Mouse (Mus musculus) limb, embryonic 11.5 days (tissue): ENCODE data around the gene Mapt. TPM values are rescaled to one million over a fixed set of nuclear protein-coding genes. Genes with fewer than 3 reads are reported as not detected.
"Not testable (repeated sequence)": the region's sequence is repeated elsewhere in the genome, so short reads cannot be mapped to it uniquely, and the experiment has no call there.

Experiments
- ATAC-seq: fragments of 200-750 bp; cut with Nextera tagmentation; 2 replicates; pipeline ENCODE4 v1.8.0; 2017; ENCODE audit warnings: low read depth; ENCODE audit not compliant: insufficient number of reproducible peaks, low FRiP score, low TSS enrichment
- DNase-seq: peaks from one replicate; pipeline ENCODE4 v3.0.0-alpha.2; 2015; ENCODE audit warnings: low spot score
- H3K27ac ChIP-seq: fragments of 300-500 bp; sonication (generic); replicated peaks from 2 replicates; pipeline ENCODE4 v1.5.1; 2014; ENCODE audit warnings: low read depth, mild to moderate bottlenecking, low read length
- H3K27me3 ChIP-seq: fragments of 300-500 bp; sonication (generic); 2 replicates; pipeline ENCODE4 v1.6.1; 2014; ENCODE audit warnings: mild to moderate bottlenecking, low read length, mixed read lengths; ENCODE audit not compliant: control insufficient read depth, insufficient read depth
- H3K36me3 ChIP-seq: fragments of 300-500 bp; sonication (generic); 2 replicates; pipeline ENCODE4 v1.6.1; 2014; ENCODE audit warnings: mild to moderate bottlenecking, low read length, moderate library complexity, mixed read lengths; ENCODE audit not compliant: control insufficient read depth, insufficient read depth
- H3K4me1 ChIP-seq: fragments of 300-500 bp; sonication (generic); 2 replicates; pipeline ENCODE4 v1.6.1; 2014; ENCODE audit warnings: low read length, mixed read lengths; ENCODE audit not compliant: control insufficient read depth, insufficient read depth
- H3K4me2 ChIP-seq: fragments of 300-500 bp; sonication (generic); 2 replicates; pipeline ENCODE4 v1.6.1; 2014; ENCODE audit warnings: low read depth, mild to moderate bottlenecking, moderate library complexity; ENCODE audit not compliant: severe bottlenecking
- H3K4me3 ChIP-seq: fragments of 300-500 bp; sonication (generic); 2 replicates; pipeline ENCODE4 v1.5.1; 2014; ENCODE audit warnings: low read depth, low read length
- H3K9ac ChIP-seq: fragments of 300-500 bp; sonication (generic); 2 replicates; pipeline ENCODE4 v1.6.1; 2014; ENCODE audit warnings: mild to moderate bottlenecking, low read length
- H3K9me3 ChIP-seq: fragments of 300-500 bp; sonication (generic); 2 replicates; pipeline ENCODE4 v1.6.1; 2016; ENCODE audit warnings: low read length; ENCODE audit not compliant: control insufficient read depth
- WGBS: fragments of 180-500 bp; shearing (Covaris S2); extraction: QIAGEN DNeasy Blood & Tissue Kit; methylation state at CpG from one replicate; pipeline ENCODE4 v1.1.7; 2014; 5-methylcytosine and 5-hydroxymethylcytosine counted together
- polyA plus RNA-seq: library from polyadenylated mRNA; unstranded; fragments of >200 nt; fragmentation: Nextera tagmentation; extraction: Ambion mirVana; gene quantifications from 2 replicates; pipeline ENCODE4 v1.2.1, GENCODE M21; 2014

Gene Mapt
- polyA plus RNA-seq, 1 experiment from 2014 or later = 1.1 TPM

- Histone ChIP-seq H3K4me2 (no peak overlapping the region), H3K36me3 (no peaks in the 10 kb centered on the region), H3K4me3 (no peak overlapping the region), H3K9ac (no peak overlapping the region), H3K27me3 (no peaks in the 10 kb centered on the region), H3K27ac (no peak overlapping the region), H3K4me1 (no peaks in the 10 kb centered on the region), H3K9me3 (no peaks in the 10 kb centered on the region)
- no peak for ATAC-seq
- 10% methylated on average over 10 of the region's 10 CpGs for WGBS
- DNase-seq = peak; percentile 84
These were observed 33.3 kb upstream of the Mapt start for GRCm38 (mm10) chr11:104197861-104198260.

GRCm38 (mm10) chr11:104203271-104203670, 27.9 kb upstream of the Mapt start:
- Histone ChIP-seq H3K27ac (no peak overlapping the region), H3K27me3 (no peaks in the 10 kb centered on the region), H3K4me3 (no peak overlapping the region), H3K9ac (no peak overlapping the region), H3K9me3 (no peaks in the 10 kb centered on the region), H3K36me3 (no peaks in the 10 kb centered on the region), H3K4me2 (no peak overlapping the region), H3K4me1 (no peaks in the 10 kb centered on the region)
- WGBS = 80% methylated on average over 3 of the region's 3 CpGs
- ATAC-seq (no peak), DNase-seq (no peak)

DNA sequence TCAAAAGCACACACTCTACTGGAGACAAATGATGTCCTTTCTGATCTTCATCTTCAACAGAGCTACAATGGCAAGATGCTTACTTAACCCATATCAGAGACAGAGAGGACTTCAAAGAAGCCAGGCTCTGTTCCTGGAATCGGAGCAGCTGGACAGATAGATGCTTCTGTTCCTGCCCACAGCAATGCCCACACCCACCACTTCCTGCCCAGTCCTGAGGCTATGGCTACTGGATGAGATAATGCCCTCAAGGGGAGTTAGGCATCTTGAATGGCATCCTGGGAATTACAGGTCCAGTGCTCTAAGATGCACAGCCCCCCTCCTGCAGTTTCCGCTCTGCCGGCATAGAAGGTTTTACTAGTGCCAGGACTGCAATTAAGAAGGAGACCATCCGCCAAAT, 24.6 kb upstream of the Mapt start:
- no peak overlapping the region for H3K27ac ChIP-seq
- no peak for DNase-seq
- H3K36me3 ChIP-seq = no peaks in the 10 kb centered on the region
- ATAC-seq = no peak
- H3K4me2 ChIP-seq = no peak overlapping the region
- H3K27me3 ChIP-seq = no peaks in the 10 kb centered on the region
- 75% methylated on average over 4 of the region's 4 CpGs for WGBS
- H3K4me3 ChIP-seq = no peak overlapping the region
- no peaks in the 10 kb centered on the region for H3K4me1 ChIP-seq
- H3K9ac ChIP-seq = no peak overlapping the region
- no peaks in the 10 kb centered on the region for H3K9me3 ChIP-seq

GRCm38 (mm10) chr11:104209041-104209440, 22.1 kb upstream of the Mapt start:
- Histone ChIP-seq H3K4me1 (no peaks in the 10 kb centered on the region), H3K4me2 (no peak overlapping the region), H3K36me3 (no peaks in the 10 kb centered on the region), H3K4me3 (no peak overlapping the region), H3K9ac (no peak overlapping the region), H3K27me3 (no peaks in the 10 kb centered on the region), H3K27ac (no peak overlapping the region), H3K9me3 (no peaks in the 10 kb centered on the region)
- DNase-seq = no peak
- 77% methylated on average over 3 of the region's 3 CpGs for WGBS
- ATAC-seq = no peak

- Histone ChIP-seq H3K4me3 (no peak overlapping the region), H3K9me3 (no peaks in the 10 kb centered on the region), H3K9ac (no peak overlapping the region), H3K4me1 (no peaks in the 10 kb centered on the region), H3K4me2 (no peak overlapping the region), H3K27ac (no peak overlapping the region), H3K27me3 (no peaks in the 10 kb centered on the region), H3K36me3 (no peaks in the 10 kb centered on the region)
- WGBS = 88% methylated on average over 6 of the region's 6 CpGs
- ATAC-seq = no peak
- no peak for DNase-seq
These were observed 19.9 kb upstream of the Mapt start for GRCm38 (mm10) chr11:104211251-104211650.

- H3K4me1 ChIP-seq, H3K9ac ChIP-seq, H3K4me2 ChIP-seq, H3K36me3 ChIP-seq, H3K9me3 ChIP-seq, H3K4me3 ChIP-seq, H3K27me3 ChIP-seq, H3K27ac ChIP-seq, DNase-seq, ATAC-seq: not testable (repeated sequence)
- WGBS = 97% methylated on average over 5 of the region's 5 CpGs
These were observed 17.1 kb upstream of the Mapt start for GRCm38 (mm10) chr11:104214128-104214527.

- H3K36me3 ChIP-seq = no peaks in the 10 kb centered on the region
- no peak overlapping the region for H3K4me2 ChIP-seq
- no peak overlapping the region for H3K27ac ChIP-seq
- no peak for DNase-seq
- no peaks in the 10 kb centered on the region for H3K27me3 ChIP-seq
- no peak for ATAC-seq
- no peaks in the 10 kb centered on the region for H3K4me1 ChIP-seq
- no peak overlapping the region for H3K4me3 ChIP-seq
- no peaks in the 10 kb centered on the region for H3K9me3 ChIP-seq
- WGBS = 76% methylated on average over 3 of the region's 3 CpGs
- H3K9ac ChIP-seq = no peak overlapping the region
These were observed 13.1 kb upstream of the Mapt start for GRCm38 (mm10) chr11:104218075-104218474.

- no peaks in the 10 kb centered on the region for H3K4me1 ChIP-seq
These were observed 10.9 kb upstream of the Mapt start for GRCm38 (mm10) chr11:104220291-104220690.

GRCm38 (mm10) chr11:104221751-104222150, 9.4 kb upstream of the Mapt start:
- no peak for ATAC-seq
- Histone ChIP-seq H3K27ac (no peak overlapping the region), H3K27me3 (no peaks in the 10 kb centered on the region), H3K4me3 (no peak overlapping the region), H3K9me3 (no peaks in the 10 kb centered on the region), H3K4me2 (no peak overlapping the region), H3K36me3 (no peaks in the 10 kb centered on the region), H3K4me1 (no peaks in the 10 kb centered on the region), H3K9ac (no peak overlapping the region)
- DNase-seq = no peak
- WGBS = 78% methylated on average over 5 of the region's 5 CpGs

More at GRCm38 (mm10) chr11:104220291-104220690, 10.9 kb upstream of the Mapt start:
- no peak overlapping the region for H3K9ac ChIP-seq
- H3K4me3 ChIP-seq = no peak overlapping the region
- H3K27me3 ChIP-seq = no peaks in the 10 kb centered on the region
- no peak overlapping the region for H3K27ac ChIP-seq
- H3K4me2 ChIP-seq = no peak overlapping the region
- 80% methylated on average over 4 of the region's 4 CpGs for WGBS
- no peaks in the 10 kb centered on the region for H3K36me3 ChIP-seq
- H3K9me3 ChIP-seq = no peaks in the 10 kb centered on the region
- ATAC-seq (no peak), DNase-seq (no peak)
